Mouse (Mus musculus): Measurements from ENCODE around the gene Aunip. TPM values are rescaled to one million over a fixed set of nuclear protein-coding genes. Genes with fewer than 3 reads are reported as not detected.

Aunip gene
- polyA plus RNA-seq, 1 experiment = 2.3 TPM

- Histone ChIP-seq H3K36me3 (ENCODE audit: control insufficient read depth, insufficient read depth) (no peaks in the 10 kb centered on the region), H3K4me2 (ENCODE audit: low read depth) (no peak overlapping the region), H3K4me3 (no peak overlapping the region), H3K79me2 (ENCODE audit: control insufficient read depth, insufficient read depth) (no peaks in the 10 kb centered on the region), H3K27me3 (ENCODE audit: control insufficient read depth, insufficient read depth, insufficient read length) (no peaks in the 10 kb centered on the region), H3ac (ENCODE audit: control insufficient read depth, insufficient read length) (no peak overlapping the region)
- TF ChIP-seq MYOD1 (IDR thresholded peaks at IDR 0.05; ENCODE audit: control insufficient read depth in 1 of 3, insufficient read length in 2 of 3, low read depth in 2 of 3) (no peak), TCF12 (IDR thresholded peaks at IDR 0.05; ENCODE audit: insufficient read depth, poor library complexity, severe bottlenecking) (no peak), USF1 (IDR thresholded peaks at IDR 0.05; ENCODE audit: low read depth) (no peak), SRF (IDR thresholded peaks at IDR 0.05; ENCODE audit: control insufficient read depth, insufficient read length, low read depth) (no peak), REST (IDR thresholded peaks at IDR 0.05; ENCODE audit: insufficient read depth, insufficient read length) (no peak), TCF3 (IDR thresholded peaks at IDR 0.05; ENCODE audit: insufficient read length, low read depth) (no peak), CEBPB (IDR thresholded peaks at IDR 0.05; ENCODE audit: insufficient read depth, poor library complexity, severe bottlenecking) (no peak), POLR2AphosphoS2 (IDR thresholded peaks at IDR 0.05; ENCODE audit: insufficient read length, low read depth) (no peak), POLR2A (IDR thresholded peaks at IDR 0.05; ENCODE audit: insufficient read length, low read depth) (no peak), MYOG (IDR thresholded peaks at IDR 0.05; ENCODE audit: control insufficient read depth in 1 of 3, insufficient read depth in 1 of 3, insufficient read length in 2 of 3, low read depth in 2 of 3) (no peak), E2F4 (IDR thresholded peaks at IDR 0.05; ENCODE audit: insufficient read depth) (no peak), MAX (IDR thresholded peaks at IDR 0.05; ENCODE audit: low read depth) (no peak)
Observed at GRCm38 (mm10) chr4:134558570-134559113, 47.8 kb downstream of the Aunip start.

- TF ChIP-seq MYOG (IDR thresholded peaks at IDR 0.05; ENCODE audit: control insufficient read depth in 1 of 3, insufficient read depth in 1 of 3, insufficient read length in 2 of 3, low read depth in 2 of 3) (peak in 1 of 3 experiments; percentile 22), USF1 (IDR thresholded peaks at IDR 0.05; ENCODE audit: low read depth) (no peak), MYOD1 (IDR thresholded peaks at IDR 0.05; ENCODE audit: control insufficient read depth in 1 of 3, insufficient read length in 2 of 3, low read depth in 2 of 3) (peak in 2 of 3 experiments; percentile 36 to 60), POLR2AphosphoS2 (IDR thresholded peaks at IDR 0.05; ENCODE audit: insufficient read length, low read depth) (no peak), POLR2A (IDR thresholded peaks at IDR 0.05; ENCODE audit: insufficient read length, low read depth) (no peak), MAX (IDR thresholded peaks at IDR 0.05; ENCODE audit: low read depth) (no peak)
- Histone ChIP-seq H3K36me3 (ENCODE audit: control insufficient read depth, insufficient read depth) (no peaks in the 10 kb centered on the region), H3K79me2 (ENCODE audit: control insufficient read depth, insufficient read depth) (no peaks in the 10 kb centered on the region), H3K4me3 (no peak overlapping the region), H3K27me3 (ENCODE audit: control insufficient read depth, insufficient read depth, insufficient read length) (no peaks in the 10 kb centered on the region), H3ac (ENCODE audit: control insufficient read depth, insufficient read length) (no peak overlapping the region), H3K4me2 (ENCODE audit: low read depth) (no peak overlapping the region)
Observed at GRCm38 (mm10) chr4:134559154-134559553, 48.4 kb downstream of the Aunip start.

- H3K36me3 ChIP-seq (ENCODE audit: control insufficient read depth, insufficient read depth) = no peaks in the 10 kb centered on the region
- H3K27me3 ChIP-seq (ENCODE audit: control insufficient read depth, insufficient read depth, insufficient read length) = no peaks in the 10 kb centered on the region
- no peak overlapping the region for H3K4me2 ChIP-seq (ENCODE audit: low read depth)
- H3ac ChIP-seq (ENCODE audit: control insufficient read depth, insufficient read length) = no peak overlapping the region
- no peak overlapping the region for H3K4me3 ChIP-seq
- H3K79me2 ChIP-seq (ENCODE audit: control insufficient read depth, insufficient read depth) = no peaks in the 10 kb centered on the region
- no peak for TF ChIP-seq USF1 (IDR thresholded peaks at IDR 0.05; ENCODE audit: low read depth)
- no peak for TF ChIP-seq MAX (IDR thresholded peaks at IDR 0.05; ENCODE audit: low read depth)
- TF ChIP-seq TCF3 (IDR thresholded peaks at IDR 0.05; ENCODE audit: insufficient read length, low read depth) = no peak
- TF ChIP-seq E2F4 (IDR thresholded peaks at IDR 0.05; ENCODE audit: insufficient read depth) = no peak
- TF ChIP-seq CEBPB (IDR thresholded peaks at IDR 0.05; ENCODE audit: insufficient read depth, poor library complexity, severe bottlenecking) = no peak
- no peak for TF ChIP-seq MYOD1 (IDR thresholded peaks at IDR 0.05; ENCODE audit: control insufficient read depth in 1 of 3, insufficient read length in 2 of 3, low read depth in 2 of 3)
- no peak for TF ChIP-seq POLR2AphosphoS2 (IDR thresholded peaks at IDR 0.05; ENCODE audit: insufficient read length, low read depth)
- TF ChIP-seq SRF (IDR thresholded peaks at IDR 0.05; ENCODE audit: control insufficient read depth, insufficient read length, low read depth) = no peak
- TF ChIP-seq TCF12 (IDR thresholded peaks at IDR 0.05; ENCODE audit: insufficient read depth, poor library complexity, severe bottlenecking) = no peak
- no peak for TF ChIP-seq POLR2A (IDR thresholded peaks at IDR 0.05; ENCODE audit: insufficient read length, low read depth)
- TF ChIP-seq MYOG (IDR thresholded peaks at IDR 0.05; ENCODE audit: control insufficient read depth in 1 of 3, insufficient read depth in 1 of 3, insufficient read length in 2 of 3, low read depth in 2 of 3) = no peak
- TF ChIP-seq REST (IDR thresholded peaks at IDR 0.05; ENCODE audit: insufficient read depth, insufficient read length) = no peak
Observed at GRCm38 (mm10) chr4:134560699-134561098, 49.9 kb downstream of the Aunip start.

DNA sequence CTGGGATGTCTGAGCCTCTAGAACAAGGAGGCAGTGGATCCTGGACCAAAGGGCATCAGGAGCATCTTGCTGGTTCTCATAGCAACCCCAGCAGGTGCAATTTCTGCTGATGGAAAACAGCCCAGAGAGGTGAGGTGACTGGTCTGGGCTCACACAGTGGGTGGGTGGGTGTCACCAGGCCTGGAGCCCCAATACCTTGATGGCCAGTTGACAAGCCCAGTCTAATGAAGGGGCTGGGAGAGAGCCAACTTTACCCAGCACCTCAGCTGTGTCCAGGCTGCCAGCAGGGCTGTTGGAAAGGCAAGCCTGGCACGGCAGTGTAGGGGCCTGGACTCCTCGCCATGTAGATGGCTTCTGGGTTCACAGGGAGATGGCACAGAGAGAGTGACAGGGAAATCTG lies 51.2 kb downstream of the Aunip start:
- Histone ChIP-seq H3K79me2 (ENCODE audit: control insufficient read depth, insufficient read depth) (no peaks in the 10 kb centered on the region), H3K4me2 (ENCODE audit: low read depth) (no peak overlapping the region), H3K4me3 (no peak overlapping the region), H3K36me3 (ENCODE audit: control insufficient read depth, insufficient read depth) (no peaks in the 10 kb centered on the region), H3ac (ENCODE audit: control insufficient read depth, insufficient read length) (no peak overlapping the region), H3K27me3 (ENCODE audit: control insufficient read depth, insufficient read depth, insufficient read length) (no peaks in the 10 kb centered on the region)
- no peak for TF ChIP-seq POLR2AphosphoS2 (IDR thresholded peaks at IDR 0.05; ENCODE audit: insufficient read length, low read depth)
- no peak for TF ChIP-seq POLR2A (IDR thresholded peaks at IDR 0.05; ENCODE audit: insufficient read length, low read depth)
- TF ChIP-seq TCF3 (IDR thresholded peaks at IDR 0.05; ENCODE audit: insufficient read length, low read depth) = no peak
- TF ChIP-seq E2F4 (IDR thresholded peaks at IDR 0.05; ENCODE audit: insufficient read depth) = no peak
- TF ChIP-seq TCF12 (IDR thresholded peaks at IDR 0.05; ENCODE audit: insufficient read depth, poor library complexity, severe bottlenecking) = no peak
- TF ChIP-seq CEBPB (IDR thresholded peaks at IDR 0.05; ENCODE audit: insufficient read depth, poor library complexity, severe bottlenecking) = no peak
- TF ChIP-seq MYOD1 (IDR thresholded peaks at IDR 0.05; ENCODE audit: control insufficient read depth in 1 of 3, insufficient read length in 2 of 3, low read depth in 2 of 3) = no peak
- TF ChIP-seq SRF (IDR thresholded peaks at IDR 0.05; ENCODE audit: control insufficient read depth, insufficient read length, low read depth) = no peak
- no peak for TF ChIP-seq MYOG (IDR thresholded peaks at IDR 0.05; ENCODE audit: control insufficient read depth in 1 of 3, insufficient read depth in 1 of 3, insufficient read length in 2 of 3, low read depth in 2 of 3)
- no peak for TF ChIP-seq MAX (IDR thresholded peaks at IDR 0.05; ENCODE audit: low read depth)
- TF ChIP-seq REST (IDR thresholded peaks at IDR 0.05; ENCODE audit: insufficient read depth, insufficient read length) = no peak
- TF ChIP-seq USF1 (IDR thresholded peaks at IDR 0.05; ENCODE audit: low read depth) = no peak

Data from myocyte (in vitro differentiated cells).